Mouse (Mus musculus) ES-Bruce4 (cell line): ENCODE data around the gene Atp4b. TPM values are rescaled to one million over a fixed set of nuclear protein-coding genes. Genes with fewer than 3 reads are reported as not detected.
"Not testable (repeated sequence)": the region's sequence is repeated elsewhere in the genome, so short reads cannot be mapped to it uniquely, and the experiment has no call there.

Experiments
- H3K27ac ChIP-seq: 2 replicates; pipeline ENCODE4 v1.5.1; 2012; ENCODE audit warnings: low read length, inconsistent platforms; ENCODE audit not compliant: insufficient read depth
- H3K27me3 ChIP-seq: 2 replicates; pipeline ENCODE4 v1.6.1; 2012; ENCODE audit warnings: mild to moderate bottlenecking, low read length, inconsistent platforms; ENCODE audit not compliant: control insufficient read depth, poor library complexity, insufficient read depth, severe bottlenecking
- H3K36me3 ChIP-seq: 2 replicates; pipeline ENCODE4 v1.6.1; 2012; ENCODE audit warnings: inconsistent platforms, mild to moderate bottlenecking, low read length, moderate library complexity; ENCODE audit not compliant: control insufficient read depth, poor library complexity, insufficient read depth, severe bottlenecking
- H3K4me1 ChIP-seq: one replicate; pipeline ENCODE4 v1.8.1; 2011; ENCODE audit warnings: low read length; ENCODE audit not compliant: control insufficient read depth, insufficient read depth
- H3K4me3 ChIP-seq: 2 replicates; pipeline ENCODE4 v1.5.1; 2011; ENCODE audit warnings: low read depth, mild to moderate bottlenecking, low read length
- H3K9ac ChIP-seq: 2 replicates; pipeline ENCODE4 v1.6.1; 2012; ENCODE audit warnings: low read depth, mild to moderate bottlenecking, inconsistent platforms; ENCODE audit not compliant: poor library complexity, severe bottlenecking
- H3K9me3 ChIP-seq: replicated peaks from 2 replicates; pipeline ENCODE4 v1.6.1; 2012; ENCODE audit warnings: mild to moderate bottlenecking, low read length, inconsistent platforms; ENCODE audit not compliant: control insufficient read depth, poor library complexity, insufficient read depth, severe bottlenecking
- CTCF ChIP-seq: IDR thresholded peaks from one replicate; pipeline ENCODE4 v1.8.1; 2011; ENCODE audit warnings: low read depth, low read length
- EP300 ChIP-seq: IDR thresholded peaks from 2 replicates; pipeline ENCODE4 v1.6.1; 2011; ENCODE audit warnings: low read depth, low read length; ENCODE audit not compliant: insufficient read depth
- POLR2A ChIP-seq: IDR thresholded peaks from one replicate; pipeline ENCODE4 v1.8.1; 2011; ENCODE audit warnings: low read length; ENCODE audit not compliant: insufficient read depth
- polyA plus RNA-seq: library from polyadenylated mRNA; stranded (reverse); fragments of >200 nt; gene quantifications from 2 replicates; pipeline ENCODE4 v1.2.4, GENCODE M21; 2011; ENCODE audit warnings: low read depth; ENCODE audit not compliant: missing spikeins, insufficient read depth, insufficient read length

Gene Atp4b
- polyA plus RNA-seq, 1 experiment: not detected

- peak overlapping the region; percentile 20; the same call in 1 of the 2 replicates for H3K4me3 ChIP-seq
- TF ChIP-seq EP300 (no peak), POLR2A (no peak), CTCF (no peak)
- H3K27me3 ChIP-seq: no peaks in the 10 kb centered on the region
- no peaks in the 10 kb centered on the region for H3K9me3 ChIP-seq
- H3K9ac ChIP-seq: peak overlapping the region; percentile 99
- peaks cover 51% of the 10 kb centered on the region for H3K36me3 ChIP-seq
- H3K27ac ChIP-seq: no peak overlapping the region; the same call in 1 of the 2 replicates
- peaks cover 6% of the 10 kb centered on the region for H3K4me1 ChIP-seq
Observed at GRCm38 (mm10) chr8:13340650-13341049, 56.0 kb downstream of the Atp4b start.

- Histone ChIP-seq H3K9ac (peak overlapping the region; percentile 99), H3K36me3 (peaks cover 41% of the 10 kb centered on the region), H3K4me1 (peaks cover 6% of the 10 kb centered on the region), H3K27me3 (no peaks in the 10 kb centered on the region), H3K9me3 (no peaks in the 10 kb centered on the region), H3K27ac (no peak overlapping the region), H3K4me3 (peak overlapping the region; percentile 70)
- no peak for TF ChIP-seq CTCF
- no peak for TF ChIP-seq EP300
- no peak for TF ChIP-seq POLR2A
Observed at GRCm38 (mm10) chr8:13339646-13339990, 57.0 kb downstream of the Atp4b start.

- no peak for TF ChIP-seq EP300
- TF ChIP-seq POLR2A: no peak
- TF ChIP-seq CTCF: no peak
- Histone ChIP-seq H3K9ac (peak overlapping the region; percentile 99), H3K27me3 (no peaks in the 10 kb centered on the region), H3K4me3 (peak overlapping the region; percentile 70), H3K4me1 (peaks cover 6% of the 10 kb centered on the region), H3K9me3 (no peaks in the 10 kb centered on the region), H3K36me3 (peaks cover 35% of the 10 kb centered on the region), H3K27ac (no peak overlapping the region)
Observed at GRCm38 (mm10) chr8:13338901-13339645, 57.6 kb downstream of the Atp4b start.

GRCm38 (mm10) chr8:13338255-13338860 lies 58.3 kb downstream of the Atp4b start, which contains the start of gene Tfdp1:
Tfdp1 (plus strand) TSS chr8:13338751.
- Histone ChIP-seq H3K36me3 (peaks cover 28% of the 10 kb centered on the region), H3K4me3 (peak within 1 kb of the TSS; percentile 72), H3K9me3 (no peaks in the 10 kb centered on the region), H3K27ac (peak within 1 kb of the TSS; percentile 22), H3K4me1 (peaks cover 6% of the 10 kb centered on the region), H3K27me3 (no peaks in the 10 kb centered on the region), H3K9ac (peak within 1 kb of the TSS; percentile 99)
- TF ChIP-seq CTCF (no peak), EP300 (peak; percentile 30; the same call in 1 of the 2 replicates), POLR2A (no peak)

- no peak for TF ChIP-seq EP300
- no peak for TF ChIP-seq CTCF
- no peak for TF ChIP-seq POLR2A
- H3K27me3 ChIP-seq: no peaks in the 10 kb centered on the region
- no peak overlapping the region for H3K27ac ChIP-seq
- peaks cover 6% of the 10 kb centered on the region for H3K4me1 ChIP-seq
- peak overlapping the region; percentile 99 for H3K9ac ChIP-seq
- no peak overlapping the region for H3K4me3 ChIP-seq
- H3K9me3 ChIP-seq: no peaks in the 10 kb centered on the region
- H3K36me3 ChIP-seq: peaks cover 21% of the 10 kb centered on the region
Observed at GRCm38 (mm10) chr8:13337678-13338077, 58.9 kb downstream of the Atp4b start.

GRCm38 (mm10) chr8:13337245-13337644 lies 59.4 kb downstream of the Atp4b start:
- peak overlapping the region; percentile 99 for H3K9ac ChIP-seq
- not testable (repeated sequence) for H3K9me3 ChIP-seq

More at GRCm38 (mm10) chr8:13337245-13337644, 59.4 kb downstream of the Atp4b start:
- not testable (repeated sequence) for H3K4me1 ChIP-seq, H3K27me3 ChIP-seq, H3K4me3 ChIP-seq, H3K27ac ChIP-seq
- peaks cover 17% of the 10 kb centered on the region for H3K36me3 ChIP-seq

Other genes starting within 250 kb of the Atp4b start
- gene Lamp1, start 237.7 kb downstream of the Atp4b start, polyA plus RNA-seq: 231 and 247 TPM in 2 replicates
- gene Grtp1, start 196.2 kb downstream of the Atp4b start, polyA plus RNA-seq: 29.0 and 35.2 TPM in 2 replicates
- not detected in 2 replicates for gene Adprhl1, start 142.7 kb downstream of the Atp4b start, polyA plus RNA-seq
- 14.4 and 15.3 TPM in 2 replicates for gene Dcun1d2, start 108.7 kb downstream of the Atp4b start, polyA plus RNA-seq
- 12.7 and 15.1 TPM in 2 replicates for gene Tmco3, start 108.6 kb downstream of the Atp4b start, polyA plus RNA-seq
- gene Tfdp1, start 58.1 kb downstream of the Atp4b start, polyA plus RNA-seq: 172 and 175 TPM in 2 replicates
- not detected in 2 replicates for gene Grk1, start 8.3 kb upstream of the Atp4b start, polyA plus RNA-seq
- not detected in 2 replicates for gene Tmem255b, start 38.4 kb upstream of the Atp4b start, polyA plus RNA-seq
- 14.9 and 17.2 TPM in 2 replicates for gene Gas6, start 97.7 kb upstream of the Atp4b start, polyA plus RNA-seq
- not detected in 2 replicates for gene 1700029H14Rik, start 165.6 kb upstream of the Atp4b start, polyA plus RNA-seq